Mouse (Mus musculus): Measurements from ENCODE around the gene Dusp16. TPM values are rescaled to one million over a fixed set of nuclear protein-coding genes. Genes with fewer than 3 reads are reported as not detected.
A peak's percentile ranks its signal among the peaks of the same experiment; 100 is the strongest.

Dusp16 gene
- total and polyA plus RNA-seq, 2 experiments from 2014 or later, result 3.2 to 3.9 TPM

GRCm38 (mm10) chr6:134745876-134746275 lies 46.5 kb downstream of the Dusp16 start:
- Histone ChIP-seq H3K9ac (replicated peaks; ENCODE audit: low read length, poor library complexity, severe bottlenecking) (no peak overlapping the region), H3K36me3 (ENCODE audit: insufficient read depth, low read length) (no peaks in the 10 kb centered on the region), H3K27ac (ENCODE audit: low read depth, low read length) (no peak overlapping the region), H3K27me3 (ENCODE audit: insufficient read depth, low read length) (no peaks in the 10 kb centered on the region), H3K4me3 (ENCODE audit: low read depth, low read length) (no peak overlapping the region), H3K9me3 (ENCODE audit: low read length) (no peaks in the 10 kb centered on the region), H3K4me1 (ENCODE audit: insufficient read depth, low read length) (no peaks in the 10 kb centered on the region), H3K4me2 (ENCODE audit: low read depth, low read length, poor library complexity, severe bottlenecking) (no peak overlapping the region)
- DNase-seq (ENCODE audit: low spot score) (no peak), ATAC-seq (ENCODE audit: low FRiP score) (no peak)
- no peak for TF ChIP-seq CTCF (IDR thresholded peaks at IDR 0.05)
- WGBS, result 97% methylated on average over 7 of the region's 7 CpGs

- H3K36me3 ChIP-seq (ENCODE audit: insufficient read depth, low read length), result no peaks in the 10 kb centered on the region
- H3K4me2 ChIP-seq (ENCODE audit: low read depth, low read length, poor library complexity, severe bottlenecking), result no peak overlapping the region
- ATAC-seq (ENCODE audit: low FRiP score) (no peak), DNase-seq (ENCODE audit: low spot score) (no peak)
- TF ChIP-seq CTCF (IDR thresholded peaks at IDR 0.05), result no peak
- no peak overlapping the region for H3K9ac ChIP-seq (replicated peaks; ENCODE audit: low read length, poor library complexity, severe bottlenecking)
- no peak overlapping the region for H3K4me3 ChIP-seq (ENCODE audit: low read depth, low read length)
- H3K27me3 ChIP-seq (ENCODE audit: insufficient read depth, low read length), result no peaks in the 10 kb centered on the region
- H3K4me1 ChIP-seq (ENCODE audit: insufficient read depth, low read length), result no peaks in the 10 kb centered on the region
- no peaks in the 10 kb centered on the region for H3K9me3 ChIP-seq (ENCODE audit: low read length)
- H3K27ac ChIP-seq (ENCODE audit: low read depth, low read length), result no peak overlapping the region
These were observed 48.9 kb downstream of the Dusp16 start for GRCm38 (mm10) chr6:134743568-134743967.

GRCm38 (mm10) chr6:134736853-134737252 lies 55.6 kb downstream of the Dusp16 start:
- 86% methylated on average over 3 of the region's 3 CpGs for WGBS
- ATAC-seq (ENCODE audit: low FRiP score), result no peak

GRCm38 (mm10) chr6:134733800-134734221 lies 58.6 kb downstream of the Dusp16 start:
- Histone ChIP-seq H3K4me3 (ENCODE audit: low read depth, low read length) (no peak overlapping the region), H3K9me3 (ENCODE audit: low read length) (no peaks in the 10 kb centered on the region), H3K4me1 (ENCODE audit: insufficient read depth, low read length) (no peaks in the 10 kb centered on the region), H3K9ac (replicated peaks; ENCODE audit: low read length, poor library complexity, severe bottlenecking) (no peak overlapping the region), H3K27ac (ENCODE audit: low read depth, low read length) (no peak overlapping the region), H3K4me2 (ENCODE audit: low read depth, low read length, poor library complexity, severe bottlenecking) (no peak overlapping the region), H3K27me3 (ENCODE audit: insufficient read depth, low read length) (no peaks in the 10 kb centered on the region), H3K36me3 (ENCODE audit: insufficient read depth, low read length) (no peaks in the 10 kb centered on the region)
- WGBS, result 64% methylated on average over 5 of the region's 5 CpGs
- TF ChIP-seq CTCF (IDR thresholded peaks at IDR 0.05), result no peak
- peak; percentile 26 for DNase-seq (ENCODE audit: low spot score)
- ATAC-seq (ENCODE audit: low FRiP score), result no peak

More at GRCm38 (mm10) chr6:134736853-134737252, 55.6 kb downstream of the Dusp16 start:
- Histone ChIP-seq H3K4me1 (ENCODE audit: insufficient read depth, low read length) (no peaks in the 10 kb centered on the region), H3K36me3 (ENCODE audit: insufficient read depth, low read length) (no peaks in the 10 kb centered on the region), H3K27me3 (ENCODE audit: insufficient read depth, low read length) (no peaks in the 10 kb centered on the region), H3K4me3 (ENCODE audit: low read depth, low read length) (no peak overlapping the region), H3K9me3 (ENCODE audit: low read length) (no peaks in the 10 kb centered on the region), H3K4me2 (ENCODE audit: low read depth, low read length, poor library complexity, severe bottlenecking) (no peak overlapping the region), H3K27ac (ENCODE audit: low read depth, low read length) (no peak overlapping the region), H3K9ac (replicated peaks; ENCODE audit: low read length, poor library complexity, severe bottlenecking) (no peak overlapping the region)
- TF ChIP-seq CTCF (IDR thresholded peaks at IDR 0.05), result no peak
- DNase-seq (ENCODE audit: low spot score), result no peak

- Histone ChIP-seq H3K27ac (ENCODE audit: low read depth, low read length) (no peak overlapping the region), H3K4me1 (ENCODE audit: insufficient read depth, low read length) (no peaks in the 10 kb centered on the region), H3K36me3 (ENCODE audit: insufficient read depth, low read length) (no peaks in the 10 kb centered on the region), H3K9ac (replicated peaks; ENCODE audit: low read length, poor library complexity, severe bottlenecking) (no peak overlapping the region), H3K4me3 (ENCODE audit: low read depth, low read length) (no peak overlapping the region), H3K9me3 (ENCODE audit: low read length) (no peaks in the 10 kb centered on the region), H3K4me2 (ENCODE audit: low read depth, low read length, poor library complexity, severe bottlenecking) (no peak overlapping the region), H3K27me3 (ENCODE audit: insufficient read depth, low read length) (no peaks in the 10 kb centered on the region)
- ATAC-seq (ENCODE audit: low FRiP score) (no peak), DNase-seq (ENCODE audit: low spot score) (no peak)
- WGBS, result 94% methylated on average over 8 of the region's 8 CpGs
- no peak for TF ChIP-seq CTCF (IDR thresholded peaks at IDR 0.05)
These were observed 59.6 kb downstream of the Dusp16 start for GRCm38 (mm10) chr6:134732813-134733212.

GRCm38 (mm10) chr6:134730978-134731377 lies 61.4 kb downstream of the Dusp16 start:
- no peaks in the 10 kb centered on the region for H3K9me3 ChIP-seq (ENCODE audit: low read length)
- TF ChIP-seq CTCF (IDR thresholded peaks at IDR 0.05), result no peak
- WGBS, result 95% methylated on average over 3 of the region's 3 CpGs

More at GRCm38 (mm10) chr6:134730978-134731377, 61.4 kb downstream of the Dusp16 start:
- ATAC-seq (ENCODE audit: low FRiP score) (no peak), DNase-seq (ENCODE audit: low spot score) (no peak)
- no peak overlapping the region for H3K9ac ChIP-seq (replicated peaks; ENCODE audit: low read length, poor library complexity, severe bottlenecking)
- H3K4me1 ChIP-seq (ENCODE audit: insufficient read depth, low read length), result no peaks in the 10 kb centered on the region
- H3K4me2 ChIP-seq (ENCODE audit: low read depth, low read length, poor library complexity, severe bottlenecking), result no peak overlapping the region
- no peak overlapping the region for H3K27ac ChIP-seq (ENCODE audit: low read depth, low read length)
- H3K36me3 ChIP-seq (ENCODE audit: insufficient read depth, low read length), result no peaks in the 10 kb centered on the region
- H3K27me3 ChIP-seq (ENCODE audit: insufficient read depth, low read length), result no peaks in the 10 kb centered on the region
- H3K4me3 ChIP-seq (ENCODE audit: low read depth, low read length), result no peak overlapping the region

All from midbrain, postnatal 0 days (tissue).